Mouse (Mus musculus) C2C12 (cell line): ENCODE data around the gene Kpna7.
A peak's percentile ranks its signal among the peaks of the same experiment; 100 is the strongest.

Source experiments
- CEBPB ChIP-seq: IDR thresholded peaks from one replicate; pipeline ENCODE4 v1.6.1; 2011; ENCODE audit warnings: low read depth, mild to moderate bottlenecking, control low read depth, moderate library complexity
- CTCF ChIP-seq: IDR thresholded peaks from one replicate; pipeline ENCODE4 v1.5.1; 2011; ENCODE audit not compliant: control insufficient read depth, insufficient read depth, insufficient read length
- FOSL1 ChIP-seq: IDR thresholded peaks from one replicate; pipeline ENCODE4 v1.8.0; 2011; ENCODE audit warnings: mild to moderate bottlenecking, low read length; ENCODE audit not compliant: poor library complexity, insufficient read depth, severe bottlenecking
- MAX ChIP-seq: IDR thresholded peaks from one replicate; pipeline ENCODE4 v1.6.1; 2011; ENCODE audit warnings: mild to moderate bottlenecking, control low read depth
- MYOD1 ChIP-seq: IDR thresholded peaks from one replicate; pipeline ENCODE4 v1.6.1; 2011; ENCODE audit warnings: low read depth; ENCODE audit not compliant: control insufficient read depth, insufficient read length
- USF1 ChIP-seq: IDR thresholded peaks from one replicate; pipeline ENCODE4 v1.6.1; 2011; ENCODE audit warnings: low read depth, mild to moderate bottlenecking, control low read depth, moderate library complexity

DNA sequence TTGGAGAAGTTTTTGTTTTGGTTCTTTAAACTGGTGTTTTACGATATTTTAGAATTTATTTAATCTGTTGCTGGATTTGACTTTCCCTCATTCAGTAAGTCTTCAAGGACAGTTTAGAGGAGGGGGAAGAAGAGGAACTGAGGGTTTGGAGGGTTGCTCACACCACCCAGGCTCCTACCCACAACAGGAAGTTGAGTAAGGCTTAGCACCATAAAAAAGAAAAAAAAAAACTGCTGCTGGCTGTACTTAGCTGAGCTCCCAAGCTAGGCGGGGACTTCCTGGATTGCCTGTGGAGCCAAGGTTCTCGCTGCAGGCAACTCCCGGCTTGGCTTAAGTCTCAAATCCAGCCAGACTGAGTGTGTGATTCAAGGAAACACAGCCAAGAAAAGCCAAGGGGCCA lies 32.5 kb upstream of the Kpna7 start:
- TF ChIP-seq CTCF: no peak
- peak; percentile 48 for TF ChIP-seq CEBPB
- TF ChIP-seq MYOD1: no peak
- TF ChIP-seq MAX: no peak
- TF ChIP-seq USF1: no peak
- TF ChIP-seq FOSL1: no peak
